Mouse (Mus musculus) retina, postnatal 1 day (tissue): ENCODE measurements around the gene Nfix.

ENCODE experiments used
- DNase-seq: peaks from one replicate; pipeline ENCODE4 v3.0.0-alpha.2; 2012

Nfix gene

DNA sequence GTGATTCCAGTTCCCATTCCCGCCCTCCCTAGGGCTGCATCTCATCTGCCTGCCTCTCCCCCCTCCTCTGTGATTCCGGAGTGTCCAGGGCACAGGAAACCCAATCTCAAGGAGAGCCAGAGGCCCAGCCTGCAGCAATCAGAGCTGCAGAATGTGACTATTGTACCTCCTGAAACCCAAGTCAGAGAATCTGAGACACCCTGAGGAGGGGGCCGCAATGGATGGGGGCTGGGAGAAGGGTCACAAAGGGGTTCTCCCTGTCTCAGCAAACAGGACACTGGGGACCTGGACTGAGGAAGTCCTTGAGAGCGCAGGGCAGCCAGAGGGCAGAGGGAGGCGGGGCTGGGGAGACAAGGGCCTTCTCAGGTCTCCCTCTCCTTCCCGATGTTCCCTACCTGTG, 67.1 kb downstream of the Nfix start:
- DNase-seq, result no peak

DNA sequence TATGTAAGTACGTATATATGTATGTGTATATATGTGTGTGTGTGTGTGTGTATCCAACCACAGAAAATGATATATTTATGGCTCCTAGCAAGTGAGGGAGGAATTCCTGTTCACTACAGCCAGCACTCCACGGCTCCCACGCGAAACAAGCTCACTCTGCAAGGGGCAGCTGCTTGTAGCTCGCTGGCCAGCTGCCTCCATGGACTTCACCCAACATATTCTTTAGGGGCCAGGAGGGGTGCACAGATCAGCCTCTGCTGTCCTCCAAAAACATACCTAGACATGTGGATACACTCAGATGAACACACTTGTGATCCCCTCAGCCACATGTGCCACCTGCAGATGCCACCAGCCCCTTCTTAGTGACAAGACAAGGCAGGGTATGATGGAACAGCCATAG, 67.6 kb downstream of the Nfix start:
- DNase-seq, result no peak

DNA sequence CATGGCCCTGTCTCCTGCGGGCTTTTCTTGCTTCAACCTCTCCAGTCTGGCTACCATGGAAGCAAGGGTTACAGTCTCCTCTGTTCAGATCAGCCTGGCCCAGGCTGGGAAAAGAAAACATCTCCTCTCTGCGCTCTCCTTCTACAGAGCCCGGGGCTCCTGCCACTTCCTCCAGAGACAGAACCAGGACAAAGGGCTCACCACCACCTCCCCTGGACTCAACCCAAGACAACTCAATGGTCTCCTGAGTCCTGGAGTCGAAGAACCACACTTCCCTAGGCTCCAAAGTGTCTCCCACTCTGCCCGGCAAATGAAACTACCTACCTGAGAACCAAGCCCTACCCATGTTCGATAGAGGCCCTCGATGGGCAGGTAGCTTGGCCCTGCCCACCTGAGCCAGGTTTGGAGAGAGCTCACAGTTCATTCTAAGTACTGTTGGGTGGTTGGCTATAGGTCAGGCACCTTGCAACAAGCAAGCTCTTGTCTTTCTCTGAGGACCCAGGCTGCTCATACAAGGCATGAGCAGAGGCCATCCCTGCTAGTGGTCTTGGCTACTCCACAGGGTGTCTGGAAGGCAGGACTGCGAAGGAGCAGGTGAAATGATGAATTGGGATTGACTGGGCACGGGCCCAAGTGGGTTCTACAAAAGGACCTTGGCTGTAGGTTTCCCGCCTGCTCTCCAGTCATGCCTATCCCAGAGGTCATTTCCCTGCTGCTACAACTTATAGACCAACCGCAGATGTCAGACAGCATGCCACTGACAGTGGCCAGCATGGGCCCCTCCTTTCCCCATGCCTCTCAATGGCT, 68.6 kb downstream of the Nfix start:
- DNase-seq, result no peak

DNA sequence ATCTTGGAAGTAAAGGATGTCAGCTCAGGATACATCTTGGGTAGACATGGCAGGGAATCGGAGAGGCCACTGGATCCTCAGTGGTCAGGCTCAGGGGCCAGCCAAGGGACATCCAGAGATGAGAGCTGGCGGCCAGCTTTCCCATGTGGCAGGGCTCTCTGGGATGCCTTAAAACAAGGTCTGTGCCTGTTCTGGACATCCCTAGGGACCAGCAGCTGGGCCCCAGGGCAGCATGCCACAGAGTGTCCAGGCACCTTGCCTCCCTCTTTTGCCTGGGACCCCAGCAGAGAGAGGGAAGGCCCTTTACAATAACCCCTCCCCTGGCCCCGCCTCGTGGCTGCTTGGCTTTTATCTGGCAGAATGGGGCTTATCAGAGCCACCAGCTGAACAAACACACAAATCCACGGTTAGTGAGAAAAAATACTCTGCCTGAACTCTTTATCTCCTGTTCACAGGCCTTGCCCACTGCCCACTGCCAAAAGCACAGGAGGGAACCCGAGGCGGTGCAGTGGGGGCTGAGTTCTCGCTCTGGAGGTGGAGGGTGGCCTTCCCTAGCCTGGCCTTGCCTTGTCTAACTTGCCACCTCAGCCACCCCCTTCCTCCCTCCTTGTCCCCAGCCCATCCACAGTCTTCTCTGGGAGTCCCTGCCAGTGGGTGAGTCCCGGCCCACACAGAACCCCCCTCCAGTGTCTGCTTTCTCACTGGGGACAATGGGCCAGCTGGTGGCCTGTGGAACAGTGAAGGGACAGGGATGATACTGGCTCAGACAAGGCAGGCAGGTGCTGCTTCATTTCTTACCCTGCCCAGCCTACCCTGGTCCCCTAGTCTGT, 69.4 kb downstream of the Nfix start:
- DNase-seq, result peak; percentile 56

DNA sequence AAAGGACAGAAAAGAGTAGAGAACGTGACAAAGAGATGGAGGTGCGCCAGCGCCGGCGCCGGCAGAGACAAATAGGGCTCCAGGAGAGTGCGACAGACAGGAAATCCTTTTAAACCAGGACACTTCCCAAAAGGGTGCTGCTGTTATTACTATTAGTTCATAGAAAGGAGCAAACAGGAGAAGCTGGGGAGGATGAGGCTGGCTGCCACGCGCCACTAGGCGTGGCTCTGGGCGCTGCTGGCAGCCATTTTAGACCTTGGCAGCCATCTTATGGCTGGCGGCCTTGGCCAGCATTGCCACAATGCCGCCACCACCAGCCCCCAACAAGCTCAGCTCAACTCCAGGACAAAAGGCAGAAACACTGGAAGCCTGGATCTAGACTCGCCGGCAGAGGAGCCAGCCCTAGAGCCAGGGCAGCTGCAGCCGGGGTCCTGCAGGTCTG, 70.2 kb downstream of the Nfix start:
- no peak for DNase-seq

DNA sequence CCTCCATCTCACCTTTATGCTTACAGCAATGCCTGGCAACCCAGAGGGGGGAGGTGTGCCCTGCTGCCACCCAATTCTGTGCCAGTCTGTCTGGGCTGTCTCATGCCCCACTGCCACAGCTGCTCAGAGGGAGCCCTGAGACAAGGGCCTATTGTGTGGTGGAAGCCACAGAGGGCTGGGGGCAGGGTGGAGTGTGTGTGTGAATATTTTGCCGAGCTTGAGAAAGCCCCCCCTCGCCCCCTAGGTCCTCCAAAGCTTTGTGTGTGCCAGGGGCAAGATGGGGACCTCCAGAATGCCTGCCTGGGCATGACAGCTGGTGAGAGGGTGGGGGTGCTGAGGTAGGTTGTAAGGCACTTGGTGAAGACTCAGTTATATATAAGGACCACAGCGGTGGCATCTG, 71.7 kb downstream of the Nfix start:
- peak; percentile 96 for DNase-seq

DNA sequence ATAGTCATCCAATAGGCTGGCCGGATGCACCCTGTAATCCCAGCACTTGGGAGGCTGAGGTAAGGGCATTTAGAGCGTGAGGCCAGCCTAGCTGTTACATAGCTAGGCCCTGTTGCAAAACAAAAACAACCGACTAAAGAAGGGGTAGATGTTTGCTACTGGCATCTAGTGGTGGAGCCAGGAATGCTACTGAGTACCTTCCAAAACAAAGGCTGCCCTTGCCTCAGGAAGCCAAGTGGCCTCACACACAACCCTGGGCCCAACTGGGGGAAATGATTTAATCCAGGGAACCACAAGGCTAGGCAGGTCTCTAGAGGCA, 74.2 kb downstream of the Nfix start:
- peak; percentile 55 for DNase-seq

DNA sequence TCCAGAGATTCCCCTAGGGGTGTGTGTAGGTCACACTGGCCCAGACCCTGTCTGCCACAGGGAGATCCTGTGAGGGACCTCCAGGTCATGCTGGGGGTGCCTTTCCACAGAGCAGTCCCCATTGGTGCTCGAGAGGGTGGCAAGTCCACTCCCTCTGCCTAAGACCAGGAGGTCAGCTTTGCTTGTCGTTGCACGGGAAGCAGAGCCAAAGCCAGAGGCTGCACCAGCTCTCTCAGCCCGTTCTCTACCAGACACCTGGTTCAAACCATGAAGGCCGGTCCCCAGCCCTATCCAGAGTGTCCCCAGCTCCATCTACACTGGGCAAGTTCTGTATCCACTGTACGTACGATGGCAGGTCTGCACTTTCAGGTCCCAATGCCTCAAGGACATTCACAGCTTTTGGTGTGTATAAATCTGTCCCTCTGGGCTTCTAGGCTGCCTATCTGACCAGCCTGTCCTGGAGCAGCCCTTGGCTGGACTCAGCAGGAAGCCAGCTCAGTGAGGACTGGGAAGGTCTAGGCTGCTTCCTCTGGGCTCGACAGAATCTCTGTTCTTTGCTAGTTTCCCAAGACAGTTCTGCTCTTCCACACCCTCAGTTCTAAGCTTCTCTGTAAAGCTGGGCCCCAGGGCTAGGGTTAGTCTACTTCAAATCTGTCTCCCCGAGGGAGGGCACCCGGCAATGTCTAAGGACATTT, 74.8 kb downstream of the Nfix start:
- no peak for DNase-seq

DNA sequence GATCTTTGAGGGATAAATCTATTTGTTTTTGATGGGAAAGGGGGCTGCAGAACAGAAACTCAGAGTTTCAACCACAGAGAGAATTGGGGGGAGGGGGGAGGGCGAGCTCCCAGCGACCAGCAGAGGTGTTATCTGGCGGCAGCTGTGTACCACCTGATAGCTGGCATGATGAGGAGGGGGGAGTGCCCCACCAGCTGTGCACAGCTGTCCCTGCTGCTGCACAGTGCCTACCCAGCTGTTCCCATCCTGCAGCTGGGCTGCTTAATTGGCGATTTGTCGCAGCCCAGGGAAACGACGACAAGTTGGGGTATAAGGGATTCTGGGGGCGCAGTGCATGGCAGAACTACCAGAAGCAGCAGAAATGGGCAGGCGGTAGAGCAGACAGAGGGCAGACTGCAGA, 75.5 kb downstream of the Nfix start:
- DNase-seq, result no peak

DNA sequence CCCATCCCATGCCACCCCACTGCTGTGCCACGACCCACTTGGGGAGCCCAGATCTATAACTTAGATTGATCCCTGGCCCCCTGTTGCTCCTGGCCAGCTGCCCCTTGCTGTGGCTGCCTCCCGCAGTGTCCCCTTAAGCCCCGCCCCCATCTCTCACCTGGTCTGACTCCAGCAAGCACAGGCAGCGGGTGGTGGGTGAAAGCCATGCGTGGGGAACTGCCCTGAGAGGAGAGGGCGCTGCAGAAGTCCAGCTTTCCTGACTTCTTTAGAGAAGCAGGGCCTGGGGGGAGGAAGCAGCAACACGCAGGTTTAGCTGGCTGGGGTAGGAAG, 76.6 kb downstream of the Nfix start:
- DNase-seq, result no peak

DNA sequence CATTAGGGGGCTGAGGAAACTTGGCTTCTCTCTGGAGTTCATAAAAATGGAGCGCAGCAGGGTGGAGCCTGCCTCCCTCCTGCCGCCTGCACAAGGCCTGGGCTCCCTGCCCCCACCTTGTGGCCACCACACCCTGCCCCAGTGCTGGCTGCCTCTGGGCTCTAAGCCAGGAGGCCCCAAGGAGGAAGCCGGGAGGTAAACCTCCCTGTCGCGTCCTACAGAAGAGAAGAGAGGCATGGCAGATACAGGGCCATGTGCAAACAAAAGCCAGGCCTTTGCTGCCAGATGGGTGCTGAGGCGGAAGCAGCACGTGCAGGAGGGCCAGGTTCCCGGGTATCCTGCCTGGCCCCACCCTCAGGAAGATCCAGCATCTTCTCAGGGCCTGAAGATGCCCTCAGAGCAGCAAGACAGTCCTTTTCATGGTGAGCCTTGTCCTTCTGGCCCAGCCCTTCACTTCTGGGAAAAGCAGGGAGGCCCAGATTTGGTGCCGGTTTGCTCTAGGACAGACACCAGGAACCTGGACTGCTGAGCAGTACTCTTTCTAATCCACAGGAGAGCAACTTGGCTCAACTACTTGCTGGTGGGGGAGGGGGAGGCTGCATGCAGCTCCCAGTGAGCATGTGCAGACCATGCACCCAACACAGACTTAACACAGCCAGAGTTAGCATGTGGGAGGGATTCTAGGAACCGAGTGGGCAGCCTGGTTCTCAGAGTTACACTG, 77.1 kb downstream of the Nfix start, which contains the start of gene G430095P16Rik:
Gene G430095P16Rik (plus strand): TSS at position 158 of the 721 bp plus-strand sequence.
- DNase-seq, result peak; percentile 78

DNA sequence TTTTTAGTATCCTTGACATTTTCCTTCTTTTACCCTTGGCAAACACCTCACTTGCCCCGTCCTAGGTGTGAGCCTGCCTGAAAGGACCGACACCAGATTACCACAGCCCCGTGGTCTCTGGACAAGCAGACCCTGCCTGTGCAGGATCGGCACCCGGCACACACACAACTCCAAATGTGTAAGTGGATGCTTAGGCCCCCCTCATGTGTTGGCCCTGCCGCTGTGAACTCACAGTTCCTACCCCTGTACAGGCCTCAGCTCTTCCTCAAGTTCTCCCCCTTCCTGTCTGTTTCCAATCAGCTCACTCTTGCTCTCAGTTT, 77.7 kb downstream of the Nfix start:
- DNase-seq, result no peak

DNA sequence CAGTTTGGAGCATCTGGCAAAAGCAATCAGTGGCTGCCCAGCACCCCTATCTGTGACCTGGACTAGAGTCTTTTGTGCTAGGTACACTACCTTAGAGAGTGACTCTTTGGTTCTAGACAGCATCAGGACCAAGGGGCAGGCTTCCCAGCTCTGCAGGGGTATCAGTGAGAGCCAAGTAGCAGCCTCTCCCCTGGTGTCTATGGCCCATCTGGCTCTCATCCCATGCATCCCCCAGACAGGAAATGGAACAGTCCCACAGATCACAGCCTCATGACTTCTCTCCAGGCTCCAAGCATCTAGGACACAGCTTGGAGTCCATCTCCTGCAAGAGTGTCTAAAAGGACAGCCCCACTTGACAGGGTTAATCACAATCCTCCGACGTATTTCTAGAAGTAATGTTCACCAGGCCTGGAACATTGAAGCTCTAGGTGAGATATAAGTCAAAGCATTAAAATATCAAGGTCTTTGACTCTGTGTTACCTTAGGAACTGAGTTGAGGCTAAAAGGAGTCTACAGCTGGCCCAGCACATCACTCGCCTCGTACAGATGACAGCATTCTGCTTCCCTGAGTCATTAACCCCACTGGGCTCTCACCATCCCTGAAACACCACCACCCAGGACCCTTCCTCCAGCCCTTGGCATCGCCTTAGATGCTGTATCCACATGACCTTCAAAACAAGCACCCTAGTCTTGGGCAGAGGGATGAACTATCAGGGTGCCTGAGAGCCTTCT, 81.0 kb downstream of the Nfix start:
- no peak for DNase-seq

DNA sequence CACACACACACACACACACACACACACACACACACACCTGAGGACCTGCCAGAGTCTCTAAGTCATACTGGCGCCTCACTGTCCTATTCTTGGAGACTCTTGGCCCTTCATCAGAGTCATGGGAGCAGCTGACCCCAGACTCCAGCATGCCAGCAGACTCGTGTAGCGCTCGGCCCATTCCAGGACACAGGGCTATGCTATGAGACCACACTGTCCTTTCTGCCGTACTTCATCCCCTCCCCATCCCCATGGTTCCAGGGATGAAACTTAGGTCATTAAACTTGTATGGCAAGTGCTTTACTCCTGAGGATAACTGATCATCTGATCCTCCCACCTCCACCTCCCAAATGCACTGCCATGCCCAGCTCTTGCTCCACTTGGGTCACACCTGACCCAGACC, 81.7 kb downstream of the Nfix start:
- no peak for DNase-seq

DNA sequence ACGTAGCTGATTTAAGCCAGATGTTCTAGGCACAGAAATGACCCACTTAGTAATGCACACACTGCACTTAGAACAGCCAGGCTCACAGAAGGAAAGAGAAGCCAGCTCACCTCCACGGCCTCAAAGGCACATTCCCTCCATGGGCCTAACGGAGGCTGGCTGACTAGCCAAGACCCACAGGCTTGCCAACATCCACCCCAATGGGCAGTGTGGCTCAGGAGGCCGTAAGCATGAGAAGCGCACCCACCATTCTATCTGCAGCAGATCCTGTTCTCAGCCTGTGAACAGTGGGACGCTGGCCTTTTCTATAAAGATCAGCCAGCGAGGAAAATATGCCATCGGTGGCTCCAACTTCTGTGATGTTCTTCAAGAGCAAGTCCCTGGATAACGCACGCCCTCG, 83.4 kb downstream of the Nfix start:
- no peak for DNase-seq

DNA sequence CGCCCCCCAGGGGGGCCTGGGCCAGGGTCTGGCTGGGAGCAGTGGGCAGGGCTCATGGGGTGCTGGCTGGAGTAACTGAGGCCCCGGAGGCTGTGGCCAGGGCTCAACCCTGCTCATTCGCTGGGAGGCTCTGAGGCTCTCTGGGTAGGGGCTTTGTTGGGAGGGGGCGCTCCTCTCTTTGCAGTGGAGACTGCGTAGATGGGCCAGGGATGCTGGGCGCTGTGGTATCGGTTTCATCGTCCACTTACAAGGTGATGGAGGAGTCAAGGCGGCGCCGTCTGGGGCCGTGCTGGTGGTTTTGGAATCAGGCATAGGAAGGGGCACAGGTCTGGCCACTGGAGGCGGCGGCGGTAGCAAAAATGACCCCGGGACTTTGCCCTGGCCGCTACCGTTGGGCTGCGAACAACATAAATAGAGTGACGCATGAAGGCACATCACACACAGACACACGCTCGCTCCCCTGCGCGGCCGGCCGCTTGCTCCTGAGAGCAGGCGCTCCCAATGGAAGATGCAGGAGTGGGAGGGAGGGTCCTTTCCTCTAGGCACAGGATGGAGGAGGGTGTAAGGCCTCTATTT, 84.2 kb downstream of the Nfix start:
- no peak for DNase-seq

DNA sequence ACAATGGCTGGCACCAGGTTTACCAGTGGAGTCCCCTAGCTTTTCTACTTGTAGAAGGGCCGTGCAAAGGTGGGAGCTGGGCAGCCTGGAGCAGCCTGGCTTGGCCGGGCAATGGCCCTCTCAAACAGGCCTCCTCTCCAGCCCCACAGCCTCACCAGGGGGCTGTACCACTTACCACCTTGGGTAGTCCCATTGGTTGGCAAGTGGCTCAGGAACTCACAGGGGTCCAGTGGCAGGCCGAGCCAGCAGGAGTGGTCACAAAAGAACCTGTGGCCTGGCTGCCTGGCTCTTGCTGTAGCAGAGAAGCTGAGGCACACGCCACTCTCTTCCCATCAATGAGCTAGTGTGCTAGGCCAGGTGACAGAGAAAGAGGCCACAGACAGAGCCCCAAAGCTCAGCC, 86.0 kb downstream of the Nfix start:
- DNase-seq, result no peak

DNA sequence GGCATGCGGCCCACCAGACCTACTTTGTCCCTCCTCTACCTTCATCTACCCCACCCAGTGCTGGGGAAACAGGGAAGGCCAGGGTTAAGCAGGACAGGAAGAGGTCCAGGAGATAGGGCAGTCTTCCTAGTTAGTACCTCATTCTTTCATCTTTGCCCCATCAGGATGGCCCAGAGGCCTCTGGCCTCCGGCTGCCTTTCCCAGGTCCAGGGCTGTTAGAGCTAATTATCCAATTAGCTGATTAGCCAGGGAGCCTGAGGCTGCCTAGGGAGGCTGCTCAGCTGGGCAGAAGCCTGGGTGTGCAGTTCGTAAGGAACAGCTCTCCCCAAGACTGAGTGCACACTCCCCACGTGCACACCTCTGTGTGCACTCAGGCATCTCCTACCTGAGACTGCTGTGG, 86.8 kb downstream of the Nfix start:
- DNase-seq, result peak; percentile 78

DNA sequence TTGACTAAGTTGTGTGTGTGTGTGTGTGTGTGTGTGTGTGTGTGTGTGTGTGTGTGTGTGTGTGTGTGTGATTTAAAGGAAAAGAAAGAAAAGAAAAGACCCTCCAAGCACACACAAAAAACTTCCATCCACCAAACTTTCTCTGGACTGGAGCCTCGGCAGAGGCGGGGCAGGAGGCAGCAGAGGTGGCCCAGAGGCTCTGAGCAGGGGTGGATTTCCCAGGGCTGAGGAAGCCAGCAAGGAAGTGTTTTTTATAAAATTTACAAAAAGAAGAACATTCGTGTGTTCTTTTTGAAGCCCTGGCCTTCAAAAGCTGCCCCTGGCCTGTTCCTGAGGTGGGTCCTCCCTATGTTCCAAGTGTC, 87.4 kb downstream of the Nfix start:
- DNase-seq, result no peak

DNA sequence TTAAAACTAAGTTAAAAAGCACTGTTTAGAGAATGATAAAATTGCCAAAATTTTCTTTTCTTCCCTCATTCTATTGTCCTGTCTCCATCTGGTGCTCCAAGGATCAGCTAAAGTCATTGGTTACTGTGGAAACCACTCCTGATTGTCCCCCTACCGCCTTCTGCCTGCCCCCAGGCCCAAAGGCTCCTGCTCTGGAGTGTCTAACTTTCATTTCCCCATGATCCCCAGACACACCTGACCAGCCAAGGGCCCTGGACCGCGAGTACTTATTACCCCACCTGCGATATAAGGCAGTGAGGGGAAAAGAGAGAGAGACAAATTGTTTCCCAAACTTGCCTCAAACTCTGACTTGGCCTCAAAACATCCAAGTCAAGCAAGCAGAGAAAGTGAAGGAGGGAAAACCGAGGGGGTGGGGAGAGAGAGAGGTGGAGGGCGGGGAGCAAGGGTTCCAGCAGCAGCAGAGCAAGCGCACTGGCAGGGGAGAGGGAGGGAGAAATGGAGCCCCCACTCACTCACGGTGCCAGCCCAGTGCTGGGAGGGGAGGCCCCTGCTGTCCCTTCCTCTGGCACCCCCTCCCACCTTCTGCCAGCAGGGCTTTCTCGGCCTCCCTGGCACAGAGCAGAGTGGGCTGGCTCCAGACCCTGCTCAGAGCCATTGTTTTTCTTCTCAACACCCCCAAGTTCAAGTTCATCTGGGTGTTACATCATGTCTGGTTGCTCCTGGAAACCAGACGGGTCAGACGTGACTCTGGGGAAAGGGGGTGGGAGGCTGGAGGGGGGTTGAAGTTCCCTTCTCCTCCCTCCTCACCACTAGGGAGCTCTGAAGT, 88.0 kb downstream of the Nfix start:
- DNase-seq, result peak; percentile 91

DNA sequence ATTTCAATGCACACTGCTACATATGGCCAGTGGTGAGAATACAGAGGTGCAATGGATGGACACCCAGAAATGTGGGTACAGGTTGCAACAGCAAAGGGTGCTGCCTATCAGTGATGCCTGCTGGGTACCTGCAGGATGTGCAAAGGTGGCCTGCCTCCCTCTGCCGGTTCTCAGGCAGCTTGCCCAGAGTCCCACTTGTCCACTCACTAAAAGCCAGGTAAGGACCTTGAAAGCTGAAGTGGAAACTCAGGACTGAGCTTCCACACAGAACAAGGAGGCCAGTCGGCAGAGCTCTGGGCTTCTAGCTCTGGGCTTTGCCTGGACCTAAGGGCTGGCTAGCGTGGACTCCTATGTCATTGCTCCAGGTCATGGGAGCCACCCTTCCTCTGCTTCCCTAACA, 88.8 kb downstream of the Nfix start:
- DNase-seq, result no peak
